Mouse (Mus musculus) C2C12 (cell line): ENCODE results near the gene Cdkl3.

ENCODE experiments used
- CEBPB ChIP-seq: IDR thresholded peaks from one replicate; pipeline ENCODE4 v1.6.1; 2011; ENCODE audit warnings: low read depth, mild to moderate bottlenecking, control low read depth, moderate library complexity
- CTCF ChIP-seq: IDR thresholded peaks from one replicate; pipeline ENCODE4 v1.5.1; 2011; ENCODE audit not compliant: control insufficient read depth, insufficient read depth, insufficient read length
- FOSL1 ChIP-seq: IDR thresholded peaks from one replicate; pipeline ENCODE4 v1.8.0; 2011; ENCODE audit warnings: mild to moderate bottlenecking, low read length; ENCODE audit not compliant: poor library complexity, insufficient read depth, severe bottlenecking
- MAX ChIP-seq: IDR thresholded peaks from one replicate; pipeline ENCODE4 v1.6.1; 2011; ENCODE audit warnings: mild to moderate bottlenecking, control low read depth
- MYOD1 ChIP-seq: IDR thresholded peaks from one replicate; pipeline ENCODE4 v1.6.1; 2011; ENCODE audit warnings: low read depth; ENCODE audit not compliant: control insufficient read depth, insufficient read length
- MYOG ChIP-seq: IDR thresholded peaks from one replicate; pipeline ENCODE4 v1.6.1; 2011; ENCODE audit not compliant: control insufficient read depth, insufficient read length; ENCODE audit errors: extremely low read depth
- USF1 ChIP-seq: IDR thresholded peaks from one replicate; pipeline ENCODE4 v1.6.1; 2011; ENCODE audit warnings: low read depth, mild to moderate bottlenecking, control low read depth, moderate library complexity

- no peak for TF ChIP-seq MAX
- TF ChIP-seq CTCF, result no peak
- TF ChIP-seq CEBPB, result no peak
- no peak for TF ChIP-seq MYOD1
- no peak for TF ChIP-seq USF1
- TF ChIP-seq MYOG, result no peak
- TF ChIP-seq FOSL1, result no peak
Observed at GRCm38 (mm10) chr11:52089291-52089690, 85.3 kb downstream of the Cdkl3 start.
